Mouse (Mus musculus) forebrain, postnatal 0 days (tissue): ENCODE measurements around the gene Rnf166. TPM values are rescaled to one million over a fixed set of nuclear protein-coding genes. Genes with fewer than 3 reads are reported as not detected.

Experiments
- ATAC-seq: fragments of 200-750 bp; cut with Nextera tagmentation; 2 replicates; pipeline ENCODE4 v1.8.0; 2017; ENCODE audit warnings: mild to moderate bottlenecking, moderate library complexity
- DNase-seq: peaks from one replicate; pipeline ENCODE4 v3.0.0-alpha.2; 2015
- H3K27ac ChIP-seq: fragments of 300-500 bp; sonication (generic); 2 replicates; pipeline ENCODE4 v1.5.1; 2014; ENCODE audit warnings: low read depth, mild to moderate bottlenecking, antibody characterized with exemption, low read length, moderate library complexity, mixed read lengths
- H3K27me3 ChIP-seq: fragments of 300-500 bp; sonication (generic); 2 replicates; pipeline ENCODE4 v1.6.1; 2014; ENCODE audit warnings: mild to moderate bottlenecking, low read length, mixed read lengths; ENCODE audit not compliant: insufficient read depth
- H3K36me3 ChIP-seq: fragments of 300-500 bp; sonication (generic); 2 replicates; pipeline ENCODE4 v1.6.1; 2014; ENCODE audit warnings: mild to moderate bottlenecking, moderate library complexity; ENCODE audit not compliant: insufficient read depth
- H3K4me1 ChIP-seq: fragments of 300-500 bp; sonication (generic); 2 replicates; pipeline ENCODE4 v1.6.1; 2014; ENCODE audit warnings: antibody characterized with exemption; ENCODE audit not compliant: insufficient read depth
- H3K4me2 ChIP-seq: fragments of 300-500 bp; sonication (generic); 2 replicates; pipeline ENCODE4 v1.6.1; 2014; ENCODE audit warnings: low read depth, mild to moderate bottlenecking, moderate library complexity
- H3K4me3 ChIP-seq: fragments of 300-500 bp; sonication (generic); 2 replicates; pipeline ENCODE4 v1.5.1; 2014; ENCODE audit warnings: low read depth, low read length, mixed read lengths
- H3K9ac ChIP-seq: fragments of 300-500 bp; sonication (generic); 2 replicates; pipeline ENCODE4 v1.6.1; 2014; ENCODE audit warnings: mild to moderate bottlenecking
- H3K9me3 ChIP-seq: fragments of 300-500 bp; sonication (generic); 2 replicates; pipeline ENCODE4 v1.6.1; 2016; ENCODE audit warnings: low read length
- CTCF ChIP-seq: sonication (generic); IDR thresholded peaks from 2 replicates; pipeline ENCODE4 v1.5.1; 2016; ENCODE audit warnings: antibody characterized with exemption, control low read depth, low read depth
- WGBS: fragments of 180-500 bp; shearing (Covaris S2); extraction: QIAGEN DNeasy Blood & Tissue Kit; methylation state at CpG from one replicate; pipeline ENCODE4 v1.1.7; 2014; 5-methylcytosine and 5-hydroxymethylcytosine counted together
- polyA plus RNA-seq: library from polyadenylated mRNA; unstranded; fragments of >200 nt; fragmentation: Nextera tagmentation; extraction: Ambion mirVana; gene quantifications from 2 replicates; pipeline ENCODE4 v1.2.1, GENCODE M21; 2015
- total RNA-seq: library from RNA; depleted of rRNA; stranded (reverse); fragments of >200 nt; gene quantifications from 2 replicates; pipeline ENCODE4 v1.2.3, GENCODE M21; 2014

Gene Rnf166
- total and polyA plus RNA-seq, 2 experiments from 2014 or later, result 26.5 to 32.1 TPM

- Histone ChIP-seq H3K36me3 (no peaks in the 10 kb centered on the region), H3K9me3 (no peaks in the 10 kb centered on the region), H3K4me3 (no peak overlapping the region), H3K27me3 (no peaks in the 10 kb centered on the region), H3K4me1 (no peaks in the 10 kb centered on the region), H3K4me2 (no peak overlapping the region), H3K27ac (no peak overlapping the region), H3K9ac (no peak overlapping the region)
- WGBS, result 42% methylated on average over 6 of the region's 6 CpGs
- no peak for ATAC-seq
- DNase-seq, result no peak
- no peak for TF ChIP-seq CTCF
Measured at GRCm38 (mm10) chr8:122517541-122518190, 41.8 kb upstream of the Rnf166 start.

- Histone ChIP-seq H3K4me1 (no peaks in the 10 kb centered on the region), H3K4me3 (no peak overlapping the region), H3K9ac (no peak overlapping the region), H3K27ac (no peak overlapping the region), H3K4me2 (no peak overlapping the region), H3K36me3 (no peaks in the 10 kb centered on the region), H3K27me3 (no peaks in the 10 kb centered on the region), H3K9me3 (no peaks in the 10 kb centered on the region)
- DNase-seq (no peak), ATAC-seq (no peak)
- WGBS, result 90% methylated on average over 14 of the region's 14 CpGs
- TF ChIP-seq CTCF, result no peak
Measured at GRCm38 (mm10) chr8:122515699-122516098, 39.8 kb upstream of the Rnf166 start.

- Histone ChIP-seq H3K9me3 (no peaks in the 10 kb centered on the region), H3K36me3 (no peaks in the 10 kb centered on the region), H3K27me3 (no peaks in the 10 kb centered on the region), H3K4me2 (no peak overlapping the region), H3K9ac (no peak overlapping the region), H3K4me3 (no peak overlapping the region), H3K27ac (no peak overlapping the region), H3K4me1 (no peaks in the 10 kb centered on the region)
- TF ChIP-seq CTCF, result no peak
- DNase-seq (no peak), ATAC-seq (no peak)
- WGBS, result 81% methylated on average over 7 of the region's 7 CpGs
Measured at GRCm38 (mm10) chr8:122512392-122512791, 36.5 kb upstream of the Rnf166 start.

GRCm38 (mm10) chr8:122511552-122511951 lies 35.7 kb upstream of the Rnf166 start:
- Histone ChIP-seq H3K4me1 (no peaks in the 10 kb centered on the region), H3K27me3 (no peaks in the 10 kb centered on the region), H3K36me3 (no peaks in the 10 kb centered on the region), H3K9ac (no peak overlapping the region), H3K4me2 (no peak overlapping the region), H3K4me3 (no peak overlapping the region), H3K9me3 (no peaks in the 10 kb centered on the region), H3K27ac (no peak overlapping the region)
- TF ChIP-seq CTCF, result no peak
- DNase-seq (no peak), ATAC-seq (no peak)
- 84% methylated on average over 16 of the region's 16 CpGs for WGBS

- no peaks in the 10 kb centered on the region for H3K36me3 ChIP-seq
- peak; percentile 85 for DNase-seq
- no peak overlapping the region for H3K9ac ChIP-seq
- no peaks in the 10 kb centered on the region for H3K4me1 ChIP-seq
- peak; percentile 94 for TF ChIP-seq CTCF
- no peak overlapping the region for H3K27ac ChIP-seq
- H3K9me3 ChIP-seq, result no peaks in the 10 kb centered on the region
- no peak overlapping the region for H3K4me3 ChIP-seq
- ATAC-seq, result peak; percentile 48
- H3K27me3 ChIP-seq, result no peaks in the 10 kb centered on the region
- 39% methylated on average over 10 of the region's 10 CpGs for whole genome bisulfite sequencing
- H3K4me2 ChIP-seq, result no peak overlapping the region
Measured at GRCm38 (mm10) chr8:122500856-122501255, 25.0 kb upstream of the Rnf166 start.

- no peaks in the 10 kb centered on the region for H3K9me3 ChIP-seq
Measured at GRCm38 (mm10) chr8:122497912-122498311, 22.0 kb upstream of the Rnf166 start.

GRCm38 (mm10) chr8:122497016-122497734 lies 21.3 kb upstream of the Rnf166 start:
- no peaks in the 10 kb centered on the region for H3K4me1 ChIP-seq

More at GRCm38 (mm10) chr8:122497912-122498311, 22.0 kb upstream of the Rnf166 start:
- ATAC-seq (no peak), DNase-seq (no peak)
- Histone ChIP-seq H3K4me3 (no peak overlapping the region), H3K27me3 (no peaks in the 10 kb centered on the region), H3K4me1 (no peaks in the 10 kb centered on the region), H3K27ac (no peak overlapping the region), H3K4me2 (no peak overlapping the region), H3K36me3 (no peaks in the 10 kb centered on the region), H3K9ac (no peak overlapping the region)
- TF ChIP-seq CTCF, result peak; percentile 34; the same call in 1 of the 2 replicates
- 65% methylated on average over 17 of the region's 17 CpGs for WGBS

More at GRCm38 (mm10) chr8:122497016-122497734, 21.3 kb upstream of the Rnf166 start:
- Histone ChIP-seq H3K9ac (no peak overlapping the region), H3K27ac (no peak overlapping the region), H3K27me3 (no peaks in the 10 kb centered on the region), H3K4me3 (no peak overlapping the region), H3K9me3 (no peaks in the 10 kb centered on the region), H3K36me3 (no peaks in the 10 kb centered on the region), H3K4me2 (no peak overlapping the region)
- no peak for TF ChIP-seq CTCF
- WGBS, result 82% methylated on average over 12 of the region's 12 CpGs
- ATAC-seq (no peak), DNase-seq (no peak)
